Mouse (Mus musculus) stomach, postnatal 0 days (tissue): ENCODE results near the gene Pacs2. TPM values are rescaled to one million over a fixed set of nuclear protein-coding genes. Genes with fewer than 3 reads are reported as not detected.
A peak's percentile ranks its signal among the peaks of the same experiment; 100 is the strongest.

Experiments
- ATAC-seq: fragments of 200-750 bp; cut with Nextera tagmentation; 2 replicates; pipeline ENCODE4 v1.8.0; 2017; ENCODE audit not compliant: low FRiP score, low TSS enrichment
- DNase-seq: peaks from one replicate; pipeline ENCODE4 v3.0.0-alpha.2; 2016; ENCODE audit warnings: low spot score
- H3K27ac ChIP-seq: fragments of 300-500 bp; sonication (generic); replicated peaks from 2 replicates; pipeline ENCODE4 v1.5.1; 2014; ENCODE audit warnings: mild to moderate bottlenecking, control low read depth
- H3K27me3 ChIP-seq: fragments of 300-500 bp; sonication (generic); 2 replicates; pipeline ENCODE4 v1.6.1; 2014; ENCODE audit warnings: low read length; ENCODE audit not compliant: control insufficient read depth, insufficient read depth
- H3K36me3 ChIP-seq: fragments of 300-500 bp; sonication (generic); 2 replicates; pipeline ENCODE4 v1.6.1; 2014; ENCODE audit warnings: low read length, mixed read lengths; ENCODE audit not compliant: control insufficient read depth, insufficient read depth
- H3K4me1 ChIP-seq: fragments of 300-500 bp; sonication (generic); replicated peaks from 2 replicates; pipeline ENCODE4 v1.6.1; 2014; ENCODE audit warnings: antibody characterized with exemption; ENCODE audit not compliant: control insufficient read depth, insufficient read depth
- H3K4me2 ChIP-seq: fragments of 300-500 bp; sonication (generic); replicated peaks from 2 replicates; pipeline ENCODE4 v1.6.1; 2014; ENCODE audit warnings: low read depth, mild to moderate bottlenecking, control low read depth, moderate library complexity
- H3K4me3 ChIP-seq: fragments of 300-500 bp; sonication (generic); 2 replicates; pipeline ENCODE4 v1.5.1; 2014; ENCODE audit warnings: low read depth, low read length, control low read depth
- H3K9ac ChIP-seq: fragments of 300-500 bp; sonication (generic); 2 replicates; pipeline ENCODE4 v1.6.1; 2014; ENCODE audit warnings: mild to moderate bottlenecking, low read length, control low read depth, mixed read lengths
- H3K9me3 ChIP-seq: fragments of 300-500 bp; sonication (generic); 2 replicates; pipeline ENCODE4 v1.6.1; 2016; ENCODE audit warnings: low read length; ENCODE audit not compliant: control insufficient read depth
- CTCF ChIP-seq: IDR thresholded peaks from 2 replicates; pipeline ENCODE4 v1.5.1; 2016; ENCODE audit warnings: antibody characterized with exemption, low read depth, mild to moderate bottlenecking, moderate library complexity
- EP300 ChIP-seq: optimal IDR thresholded peaks from 2 replicates; pipeline ENCODE3; 2016; ENCODE audit warnings: antibody characterized with exemption
- WGBS: fragments of 180-500 bp; shearing (Covaris S2); extraction: QIAGEN DNeasy Blood & Tissue Kit; methylation state at CpG from one replicate; pipeline ENCODE4 v1.1.7; 2014; 5-methylcytosine and 5-hydroxymethylcytosine counted together
- polyA plus RNA-seq: library from polyadenylated mRNA; unstranded; fragments of >200 nt; fragmentation: Nextera tagmentation; extraction: Ambion mirVana; gene quantifications from 2 replicates; pipeline ENCODE4 v1.2.1, GENCODE M21; 2015

Pacs2 gene
- polyA plus RNA-seq, 1 experiment from 2014 or later, result 4.1 TPM

GRCm38 (mm10) chr12:112976371-112977073, 37.8 kb upstream of the Pacs2 start, which contains the start of gene Btbd6:
Gene Btbd6, plus strand, starts transcription at chr12:112976482.
- Histone ChIP-seq H3K27me3 (no peaks in the 10 kb centered on the region), H3K27ac (peak within 1 kb of the TSS; percentile 95), H3K4me1 (peaks cover 5% of the 10 kb centered on the region), H3K4me2 (peak within 1 kb of the TSS; percentile 85), H3K9me3 (no peaks in the 10 kb centered on the region), H3K36me3 (peaks cover 43% of the 10 kb centered on the region), H3K4me3 (peak within 1 kb of the TSS; percentile 77), H3K9ac (peak within 1 kb of the TSS; percentile 87)
- DNase-seq (peak; percentile 95), ATAC-seq (peak; percentile 96)
- under 1% methylated on average over 69 of the region's 80 CpGs for WGBS
- no peak for TF ChIP-seq EP300
- TF ChIP-seq CTCF, result peak; percentile 75

GRCm38 (mm10) chr12:112977156-112977555, 37.2 kb upstream of the Pacs2 start:
- H3K27ac ChIP-seq, result peak overlapping the region; percentile 95
- TF ChIP-seq CTCF, result no peak
- no peak for TF ChIP-seq EP300
- 43% methylated on average over 12 of the region's 12 CpGs for WGBS
- H3K9me3 ChIP-seq, result no peaks in the 10 kb centered on the region
- H3K27me3 ChIP-seq, result no peaks in the 10 kb centered on the region
- H3K9ac ChIP-seq, result peak overlapping the region; percentile 87
- ATAC-seq (no peak), DNase-seq (no peak)
- peak overlapping the region; percentile 85 for H3K4me2 ChIP-seq
- H3K4me1 ChIP-seq, result peaks cover 5% of the 10 kb centered on the region
- peaks cover 46% of the 10 kb centered on the region for H3K36me3 ChIP-seq
- peak overlapping the region; percentile 77 for H3K4me3 ChIP-seq

GRCm38 (mm10) chr12:112982031-112982430, 32.3 kb upstream of the Pacs2 start:
- H3K27ac ChIP-seq, result no peak overlapping the region
- H3K9ac ChIP-seq, result no peak overlapping the region
- peaks cover 34% of the 10 kb centered on the region for H3K36me3 ChIP-seq
- H3K4me3 ChIP-seq, result no peak overlapping the region
- TF ChIP-seq EP300, result no peak
- no peak for TF ChIP-seq CTCF
- ATAC-seq (no peak), DNase-seq (no peak)
- 72% methylated on average over 2 of the region's 2 CpGs for WGBS
- no peak overlapping the region for H3K4me2 ChIP-seq
- no peaks in the 10 kb centered on the region for H3K27me3 ChIP-seq
- H3K9me3 ChIP-seq, result no peaks in the 10 kb centered on the region
- H3K4me1 ChIP-seq, result peaks cover 5% of the 10 kb centered on the region

- TF ChIP-seq CTCF (peak; percentile 53), EP300 (no peak)
- H3K36me3 ChIP-seq, result peaks cover 17% of the 10 kb centered on the region; the same call in 1 of the 2 replicates
Observed at GRCm38 (mm10) chr12:112985346-112985745, 29.0 kb upstream of the Pacs2 start.

GRCm38 (mm10) chr12:112987877-112988276, 26.4 kb upstream of the Pacs2 start:
- no peaks in the 10 kb centered on the region for H3K4me1 ChIP-seq
- H3K4me3 ChIP-seq, result no peak overlapping the region
- TF ChIP-seq EP300 (no peak), CTCF (peak; percentile 71)
- 57% methylated on average over 6 of the region's 6 CpGs for WGBS
- peaks cover 5% of the 10 kb centered on the region; the same call in 1 of the 2 replicates for H3K36me3 ChIP-seq
- no peak overlapping the region for H3K4me2 ChIP-seq
- H3K27ac ChIP-seq, result no peak overlapping the region
- DNase-seq (peak; percentile 49), ATAC-seq (no peak)
- no peak overlapping the region for H3K9ac ChIP-seq
- no peaks in the 10 kb centered on the region for H3K27me3 ChIP-seq
- H3K9me3 ChIP-seq, result no peaks in the 10 kb centered on the region

More at GRCm38 (mm10) chr12:112985346-112985745, 29.0 kb upstream of the Pacs2 start:
- DNase-seq (no peak), ATAC-seq (no peak)
- Histone ChIP-seq H3K4me2 (no peak overlapping the region), H3K27ac (no peak overlapping the region), H3K4me1 (no peaks in the 10 kb centered on the region), H3K9ac (no peak overlapping the region), H3K9me3 (no peaks in the 10 kb centered on the region), H3K27me3 (no peaks in the 10 kb centered on the region), H3K4me3 (no peak overlapping the region)
- 94% methylated on average over 6 of the region's 6 CpGs for WGBS
